Mouse (Mus musculus) erythroblast, embryonic 14.5 days (primary cell): ENCODE results near the gene Qk.

Source experiments
- GATA1 ChIP-seq: IDR thresholded peaks from 2 replicates; pipeline ENCODE4 v1.6.1; 2012; ENCODE audit warnings: low read length, inconsistent platforms, mixed read lengths
- TAL1 ChIP-seq: IDR thresholded peaks from 3 replicates; pipeline ENCODE4 v1.6.1; 2012; ENCODE audit warnings: low read length, inconsistent platforms, mixed read lengths

DNA sequence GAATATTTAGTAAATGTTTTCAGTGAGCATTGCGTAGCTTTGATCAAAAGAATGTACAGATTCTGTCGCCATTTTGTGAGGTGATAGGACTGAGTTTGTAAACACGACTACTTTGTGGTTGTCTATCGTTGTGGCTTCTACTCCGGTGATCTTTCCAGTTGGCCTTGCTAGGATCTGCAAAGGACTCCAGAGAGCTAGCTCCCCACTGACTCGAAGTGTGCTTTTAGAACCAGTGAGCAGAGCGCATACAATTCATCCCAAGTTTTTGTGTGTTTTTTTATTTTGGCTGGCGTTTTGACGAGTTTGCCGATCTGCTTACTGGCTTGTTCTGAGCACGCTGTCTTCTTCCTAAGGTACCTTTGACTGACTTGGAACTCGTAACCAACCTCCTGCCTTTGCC lies 16.9 kb upstream of the Qk start:
- TF ChIP-seq GATA1 (no peak), TAL1 (no peak)
